Mouse (Mus musculus) spleen, postnatal 14 days (tissue): ENCODE measurements around the gene Tnfrsf14.

Source experiments
- DNase-seq, 2 experiments: peaks; one replicate each; pipeline ENCODE4 v3.0.0; 2021 to 2022; ENCODE audit warnings: low spot score in 2 of 2

Gene Tnfrsf14

DNA sequence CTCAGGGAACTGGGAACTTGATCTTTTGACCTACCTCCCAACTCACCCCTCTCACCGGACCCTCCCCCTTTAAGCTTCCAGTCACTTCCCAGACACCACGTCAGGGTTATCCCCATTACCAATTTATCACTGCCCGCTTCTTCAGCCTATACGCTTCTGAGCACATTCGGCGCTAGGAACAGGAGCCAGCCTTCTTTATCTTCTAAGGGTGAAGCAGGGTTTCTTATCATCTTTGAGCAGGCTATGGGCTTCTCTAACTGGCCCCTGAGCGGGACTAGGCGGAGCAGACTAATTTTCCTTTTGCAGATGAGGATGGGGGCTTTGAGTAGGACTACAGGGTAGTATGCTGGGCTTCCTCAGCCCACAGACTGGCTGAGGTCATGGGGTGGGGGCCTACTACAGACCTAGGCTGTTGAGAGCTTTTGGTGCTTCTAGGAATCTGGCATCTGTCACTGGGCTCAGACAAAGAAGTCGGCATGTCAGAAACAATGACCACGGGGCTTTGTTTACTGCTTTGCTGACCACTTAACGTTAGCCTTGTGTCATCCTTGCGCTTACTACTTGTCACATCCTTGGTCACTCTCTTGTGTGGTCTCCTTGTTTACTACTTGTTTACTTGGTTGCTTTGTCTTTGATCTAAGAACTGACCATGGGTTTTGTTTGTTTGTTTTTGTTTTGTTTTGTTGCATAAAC is at the start of gene Tnfrsf14:
Gene Tnfrsf14 (minus strand): TSS at position 169 of the 693 bp plus-strand sequence.
- DNase-seq, result no peak

DNA sequence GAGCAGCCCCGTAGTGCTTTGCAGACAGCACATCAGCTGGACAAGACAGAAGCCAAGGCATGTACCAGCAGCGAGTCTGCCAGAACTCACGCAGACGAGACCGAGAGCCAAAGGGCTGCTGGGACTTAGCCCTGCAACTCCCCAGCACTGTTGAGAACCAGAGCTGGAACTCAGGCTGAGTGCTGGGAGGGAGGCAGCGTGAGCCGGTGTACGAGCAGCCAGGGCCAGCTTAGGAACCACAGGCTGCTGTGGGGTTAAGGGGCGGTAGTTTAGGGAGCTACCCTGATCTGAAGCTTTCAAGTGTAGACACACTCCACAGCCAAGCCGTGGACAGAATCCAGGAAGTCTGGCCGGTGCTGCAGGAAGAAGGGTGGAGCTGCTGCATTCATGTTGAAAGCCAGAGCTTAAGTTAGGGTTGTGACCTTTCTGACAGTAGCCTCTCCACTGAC is 45.8 kb upstream of the Tnfrsf14 start:
- no peak for DNase-seq

DNA sequence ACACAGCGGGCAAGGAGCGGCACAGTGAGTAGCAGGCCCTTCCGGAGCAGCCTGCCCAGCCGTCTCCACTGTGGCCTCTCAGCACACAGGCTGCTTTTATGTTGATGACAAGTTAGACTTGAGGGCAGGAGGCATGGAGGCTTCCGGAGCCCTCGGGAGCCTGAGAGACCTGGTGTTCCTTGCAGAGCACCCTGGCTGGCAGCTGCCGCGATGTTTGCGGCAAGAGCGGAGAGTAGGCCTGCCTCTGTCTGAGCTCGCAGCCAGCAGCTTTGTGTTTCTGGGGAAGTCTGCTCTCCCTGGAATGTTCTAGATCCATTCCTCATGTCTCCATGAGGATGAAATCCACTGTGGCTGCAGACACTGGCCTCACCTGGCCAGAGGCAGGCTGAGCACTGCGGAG is 44.2 kb upstream of the Tnfrsf14 start:
- no peak for DNase-seq

- peak; percentile 37 to 58 for DNase-seq
These were observed 38.8 kb upstream of the Tnfrsf14 start for GRCm38 (mm10) chr4:154967173-154967572.

- no peak for DNase-seq
These were observed 37.5 kb upstream of the Tnfrsf14 start for GRCm38 (mm10) chr4:154965856-154966255.

GRCm38 (mm10) chr4:154964581-154965235 is 36.3 kb upstream of the Tnfrsf14 start:
- peak in 1 of 2 experiments; percentile 29 for DNase-seq

- peak; percentile 80 to 86 for DNase-seq
These were observed 35.7 kb upstream of the Tnfrsf14 start, which contains the start of gene Pank4 for GRCm38 (mm10) chr4:154963901-154964580. TSS of gene Pank4 (plus strand) at chr4:154964123.

DNA sequence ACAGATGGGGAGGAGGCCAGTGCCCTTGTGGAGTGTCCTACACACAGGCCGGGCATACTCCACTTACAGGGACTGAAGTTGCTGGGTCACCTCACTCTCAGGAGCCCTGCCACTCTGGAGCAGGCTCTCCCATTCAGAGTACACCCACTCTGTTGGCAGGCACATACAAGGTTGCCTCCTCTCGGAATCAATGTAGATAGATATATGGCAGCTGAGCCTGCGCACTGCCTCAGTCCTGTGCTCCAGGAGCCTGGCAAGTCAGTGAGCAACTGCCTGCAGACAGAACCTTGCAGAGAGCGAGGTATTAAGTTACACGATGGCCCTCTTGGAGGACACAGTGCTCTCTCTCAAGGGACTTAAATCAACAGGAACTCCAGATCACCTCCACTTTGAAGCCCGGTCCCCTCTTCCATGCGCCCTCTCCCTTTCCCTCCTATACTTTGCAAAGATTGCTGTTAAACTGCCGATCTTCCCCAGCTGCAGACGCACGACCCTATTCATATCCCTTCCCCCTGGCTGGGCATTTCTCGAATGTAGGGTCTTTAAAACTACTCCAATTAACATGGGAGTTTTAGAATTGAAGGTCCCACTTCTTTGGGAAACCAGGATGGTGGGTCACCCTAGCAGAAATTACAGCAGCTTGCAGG is 35.0 kb upstream of the Tnfrsf14 start:
- no peak for DNase-seq

GRCm38 (mm10) chr4:154962683-154963082 is 34.3 kb upstream of the Tnfrsf14 start:
- DNase-seq, result no peak

DNA sequence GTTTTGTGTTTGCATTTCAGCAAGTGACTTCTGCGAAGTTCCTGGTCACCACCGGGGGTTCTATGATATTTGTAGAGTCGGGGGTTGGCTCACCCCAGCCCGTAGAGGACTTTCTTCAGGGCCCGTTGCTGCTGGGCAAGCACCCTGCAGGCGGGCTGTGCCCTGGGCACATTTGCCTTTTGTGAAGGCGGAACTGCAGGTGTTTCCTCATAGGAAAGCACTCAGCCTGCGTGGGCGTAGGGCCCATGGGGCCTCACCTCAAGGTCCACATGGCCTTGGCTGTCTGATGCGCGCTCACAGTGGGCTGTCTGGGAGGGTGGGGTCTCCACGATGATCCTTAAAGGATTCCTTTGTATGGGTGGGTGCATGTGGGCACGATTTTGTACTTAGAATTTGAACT is 33.5 kb upstream of the Tnfrsf14 start:
- DNase-seq, result peak; percentile 49 to 69

DNA sequence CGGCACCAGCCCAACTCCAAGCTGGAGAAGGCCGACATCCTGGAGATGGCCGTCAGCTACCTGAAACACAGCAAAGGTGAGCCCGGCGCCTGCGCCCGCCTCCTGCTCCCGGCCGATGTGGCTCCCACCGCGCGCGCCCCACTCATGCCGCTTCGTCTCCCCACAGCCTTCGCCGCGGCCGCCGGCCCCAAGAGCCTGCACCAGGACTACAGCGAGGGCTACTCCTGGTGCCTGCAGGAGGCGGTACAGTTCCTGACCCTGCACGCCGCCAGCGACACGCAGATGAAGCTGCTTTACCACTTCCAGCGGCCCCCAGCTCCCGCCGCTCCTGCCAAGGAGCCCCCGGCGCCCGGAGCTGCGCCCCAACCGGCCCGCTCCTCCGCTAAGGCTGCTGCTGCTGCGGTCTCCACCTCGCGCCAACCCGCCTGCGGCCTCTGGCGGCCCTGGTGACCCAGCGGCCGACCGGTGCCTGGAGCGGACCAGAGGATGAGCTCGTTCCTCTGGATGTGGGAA is 32.9 kb upstream of the Tnfrsf14 start:
- DNase-seq, result peak; percentile 32 to 51

GRCm38 (mm10) chr4:154960690-154961225 is 32.4 kb upstream of the Tnfrsf14 start, which contains the start of gene Hes5:
TSS of gene Hes5 (plus strand) at chr4:154960923.
- DNase-seq, result no peak

GRCm38 (mm10) chr4:154960021-154960689 is 31.8 kb upstream of the Tnfrsf14 start:
- no peak for DNase-seq

- no peak for DNase-seq
These were observed 30.3 kb upstream of the Tnfrsf14 start for GRCm38 (mm10) chr4:154958621-154959020.

- DNase-seq, result no peak
These were observed 29.8 kb upstream of the Tnfrsf14 start for GRCm38 (mm10) chr4:154958171-154958570.

- DNase-seq, result no peak
These were observed 29.1 kb upstream of the Tnfrsf14 start for GRCm38 (mm10) chr4:154957289-154957993.

DNA sequence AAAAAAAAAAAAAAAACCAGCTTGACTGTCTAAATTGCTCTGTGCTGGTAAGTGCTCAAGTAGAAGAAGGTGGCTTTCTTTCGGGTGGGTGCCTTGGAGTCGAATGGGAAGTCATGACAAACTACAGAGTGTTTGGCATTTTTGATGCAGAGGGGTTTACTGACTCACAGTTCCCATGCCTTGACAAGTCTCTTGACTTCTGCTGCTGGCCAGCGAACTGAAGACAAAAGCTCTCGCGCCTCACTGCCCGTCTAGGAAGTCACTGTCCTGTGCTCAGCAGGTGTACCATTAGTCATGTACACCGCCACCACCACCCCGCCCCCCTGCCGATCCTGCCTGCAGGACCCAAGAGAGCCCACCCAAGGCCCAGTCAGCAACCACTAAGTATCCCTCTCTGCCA is 28.2 kb upstream of the Tnfrsf14 start:
- no peak for DNase-seq

DNA sequence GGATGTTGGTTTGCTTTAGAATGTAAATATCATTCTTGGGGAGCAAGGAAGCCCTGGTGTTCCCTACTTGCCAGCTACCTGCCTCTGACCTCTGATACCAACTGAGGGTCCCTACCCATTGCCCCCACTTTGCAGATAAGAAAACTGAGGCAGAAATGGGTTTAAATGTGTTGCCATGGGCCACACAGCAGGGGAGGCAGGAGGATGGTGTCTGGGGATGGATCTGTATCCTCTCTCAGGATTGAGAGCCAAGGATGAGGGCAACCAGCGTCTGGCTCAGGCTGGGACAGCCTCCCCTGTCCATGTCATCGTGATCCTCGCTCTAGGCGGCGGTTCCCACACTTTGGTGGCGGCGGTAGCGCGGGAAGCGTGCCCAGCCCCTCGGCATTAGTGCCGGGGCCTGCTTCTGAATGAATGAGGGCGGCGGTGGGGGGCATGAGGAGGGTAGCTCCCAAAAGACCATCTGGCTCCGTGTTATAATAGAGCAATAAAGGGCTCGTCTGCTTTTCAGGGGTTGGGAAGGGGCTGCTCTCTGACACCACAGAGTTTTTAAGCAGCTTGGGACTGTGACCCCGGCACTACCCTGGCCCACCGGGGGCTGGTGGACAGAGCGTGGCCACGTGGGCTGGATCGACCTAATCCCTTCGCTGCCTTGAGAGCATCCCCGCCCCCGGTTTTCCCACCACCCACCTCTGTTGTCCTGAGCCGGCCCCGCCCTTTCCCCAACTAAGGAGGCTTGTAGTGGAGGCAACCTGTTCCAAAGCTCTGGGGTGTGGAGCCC is 24.3 kb upstream of the Tnfrsf14 start:
- DNase-seq, result no peak

GRCm38 (mm10) chr4:154949589-154949982 is 21.2 kb upstream of the Tnfrsf14 start:
- no peak for DNase-seq
